ENCODE assay signal across 17 mouse cellular contexts in the genomic region with DNA sequence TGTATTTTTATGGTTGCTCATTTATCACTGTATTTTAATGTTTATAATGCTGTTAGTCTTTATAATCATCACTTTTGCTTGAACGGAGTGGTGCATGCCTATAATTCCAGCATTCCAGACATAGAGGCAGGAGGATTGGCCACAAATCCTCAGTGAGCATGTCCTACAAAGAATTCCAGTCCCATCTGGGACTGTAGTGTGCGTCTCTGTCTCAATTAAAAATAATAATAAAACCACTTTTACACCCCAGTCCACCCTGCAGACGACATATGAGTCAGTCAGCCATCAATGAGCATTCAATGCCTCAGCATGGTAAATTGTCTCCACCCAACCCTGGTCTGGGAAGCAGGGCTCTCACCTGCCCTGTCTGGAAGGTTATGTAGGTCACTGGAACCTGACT. TPM values are rescaled to one million over a fixed set of nuclear protein-coding genes. Genes with fewer than 3 reads are reported as not detected.
DNase-seq lines count a peak whose midpoint lies in the region; ATAC-seq lines count a peak whose summit lies in the region.
"Had no signal": no experiment of that assay in that cellular context is flagged by ENCODE, and none has a peak within 500 bp of the region (broad histone marks: within the 10 kb centered on the region; RNA-seq: fewer than 3 reads in every experiment).

No protein-coding gene starts in this region.

- no peak for DNase-seq in embryonic facial prominence, embryonic 10.5 days (ENCODE audit: low spot score)
- DNase-seq in kidney, postnatal 10 days: no peak
- no peak for DNase-seq in ovary, postnatal 36 days (ENCODE audit: low spot score)
- no peak for DNase-seq in left cerebral cortex, adult 9 months (ENCODE audit: low spot score in 2 of 2)
- DNase-seq: adrenal gland, postnatal 14 days; cerebellum, adult 2 months; liver, embryonic 13.5 days; right cerebral cortex, postnatal 25 days; thymus, postnatal 4 days had no signal

- H3K9me3 ChIP-seq in embryonic facial prominence, embryonic 13.5 days: no peaks in the 10 kb centered on the region
- no peaks in the 10 kb centered on the region for H3K9me3 ChIP-seq in embryonic facial prominence, embryonic 10.5 days
- no peaks in the 10 kb centered on the region for H3K9me3 ChIP-seq in kidney, embryonic 16.5 days (ENCODE audit: low read length)
- no peaks in the 10 kb centered on the region for H3K9me3 ChIP-seq in embryonic facial prominence, embryonic 15.5 days (replicated peaks)
- H3K9me3 ChIP-seq in stomach, embryonic 14.5 days (ENCODE audit: control insufficient read depth, low read depth, low read length): no peaks in the 10 kb centered on the region
- H3K9me3 ChIP-seq: heart, embryonic 15.5 days; liver, embryonic 13.5 days; megakaryocyte, embryonic 14.5 days had no signal

- H3K4me2 ChIP-seq in embryonic facial prominence, embryonic 13.5 days: no peak overlapping the region
- H3K4me2 ChIP-seq in kidney, embryonic 16.5 days (replicated peaks; ENCODE audit: low read depth, low read length): no peak overlapping the region
- H3K4me2 ChIP-seq in embryonic facial prominence, embryonic 15.5 days (replicated peaks): no peak overlapping the region
- H3K4me2 ChIP-seq in stomach, embryonic 14.5 days (replicated peaks; ENCODE audit: low read depth, low read length): no peak overlapping the region
- H3K4me2 ChIP-seq: heart, embryonic 15.5 days; liver, embryonic 13.5 days had no signal

- H3K27me3 ChIP-seq in embryonic facial prominence, embryonic 13.5 days: no peaks in the 10 kb centered on the region
- no peaks in the 10 kb centered on the region for H3K27me3 ChIP-seq in embryonic facial prominence, embryonic 10.5 days (replicated peaks; ENCODE audit: low read depth, poor library complexity, severe bottlenecking)
- H3K27me3 ChIP-seq in kidney, embryonic 16.5 days (ENCODE audit: insufficient read depth, low read length): no peaks in the 10 kb centered on the region
- H3K27me3 ChIP-seq in embryonic facial prominence, embryonic 15.5 days: no peaks in the 10 kb centered on the region
- H3K27me3 ChIP-seq in stomach, embryonic 14.5 days (ENCODE audit: control insufficient read depth, insufficient read depth, low read length): no peaks in the 10 kb centered on the region
- H3K27me3 ChIP-seq: heart, embryonic 15.5 days; liver, embryonic 13.5 days had no signal

- no peak for ATAC-seq in embryonic facial prominence, embryonic 13.5 days (ENCODE audit: insufficient number of reproducible peaks, insufficient read depth, low FRiP score, low TSS enrichment, low read depth)
- ATAC-seq in kidney, embryonic 16.5 days (ENCODE audit: low FRiP score, low TSS enrichment): 0 out of 2 replicates have a peak, but pooled peaks have one; percentile 39
- no peak for ATAC-seq in embryonic facial prominence, embryonic 15.5 days (ENCODE audit: insufficient number of reproducible peaks, low FRiP score, low TSS enrichment, low read depth)
- peak; percentile 18; the same call in 1 of the 2 replicates for ATAC-seq in stomach, embryonic 14.5 days (ENCODE audit: insufficient number of reproducible peaks, insufficient read depth, low FRiP score, low read depth)
- ATAC-seq: forebrain, embryonic 14.5 days; midbrain, embryonic 16.5 days had no signal

- no peak overlapping the region for H3K4me3 ChIP-seq in embryonic facial prominence, embryonic 13.5 days
- H3K4me3 ChIP-seq in embryonic facial prominence, embryonic 10.5 days: no peak overlapping the region
- H3K4me3 ChIP-seq in kidney, embryonic 16.5 days (ENCODE audit: low read length): no peak overlapping the region
- no peak overlapping the region for H3K4me3 ChIP-seq in embryonic facial prominence, embryonic 15.5 days (replicated peaks)
- no peak overlapping the region for H3K4me3 ChIP-seq in stomach, embryonic 14.5 days (ENCODE audit: low read depth, low read length)
- H3K4me3 ChIP-seq: heart, embryonic 15.5 days; liver, embryonic 13.5 days; megakaryocyte, embryonic 14.5 days had no signal

- 43% methylated on average over 3 of the region's 3 CpGs for WGBS in embryonic facial prominence, embryonic 13.5 days
- 80% methylated on average over 3 of the region's 3 CpGs for WGBS in embryonic facial prominence, embryonic 10.5 days
- WGBS in kidney, embryonic 16.5 days: 41% methylated on average over 3 of the region's 3 CpGs
- 43% methylated on average over 3 of the region's 3 CpGs for WGBS in embryonic facial prominence, embryonic 15.5 days
- WGBS in stomach, embryonic 14.5 days: 41% methylated on average over 3 of the region's 3 CpGs

- H3K4me1 ChIP-seq in embryonic facial prominence, embryonic 13.5 days: peaks cover 28% of the 10 kb centered on the region
- H3K4me1 ChIP-seq in embryonic facial prominence, embryonic 10.5 days: peaks cover 35% of the 10 kb centered on the region
- H3K4me1 ChIP-seq in kidney, embryonic 16.5 days (ENCODE audit: insufficient read depth, low read length): peaks cover 44% of the 10 kb centered on the region
- peaks cover 29% of the 10 kb centered on the region for H3K4me1 ChIP-seq in embryonic facial prominence, embryonic 15.5 days
- peaks cover 23% of the 10 kb centered on the region for H3K4me1 ChIP-seq in stomach, embryonic 14.5 days (ENCODE audit: control insufficient read depth, insufficient read depth, low read length)

- H3K36me3 ChIP-seq in embryonic facial prominence, embryonic 13.5 days: no peaks in the 10 kb centered on the region
- H3K36me3 ChIP-seq in embryonic facial prominence, embryonic 10.5 days (replicated peaks): no peaks in the 10 kb centered on the region
- H3K36me3 ChIP-seq in kidney, embryonic 16.5 days (ENCODE audit: insufficient read depth, low read length): no peaks in the 10 kb centered on the region
- no peaks in the 10 kb centered on the region for H3K36me3 ChIP-seq in embryonic facial prominence, embryonic 15.5 days
- H3K36me3 ChIP-seq in stomach, embryonic 14.5 days (ENCODE audit: control insufficient read depth, insufficient read depth, low read length): no peaks in the 10 kb centered on the region
- H3K36me3 ChIP-seq: heart, embryonic 15.5 days; liver, embryonic 13.5 days had no signal

- 0 out of 2 replicates have a peak overlapping the region, but pooled peaks have one; percentile 2 for H3K27ac ChIP-seq in embryonic facial prominence, embryonic 13.5 days
- H3K27ac ChIP-seq in embryonic facial prominence, embryonic 10.5 days (replicated peaks): no peak overlapping the region
- peak overlapping the region; percentile 84 for H3K27ac ChIP-seq in kidney, embryonic 16.5 days (ENCODE audit: low read length)
- H3K27ac ChIP-seq in embryonic facial prominence, embryonic 15.5 days (replicated peaks): peak overlapping the region; percentile 55; the same call in 1 of the 2 replicates
- peak overlapping the region; percentile 61; the same call in 1 of the 2 replicates for H3K27ac ChIP-seq in stomach, embryonic 14.5 days (ENCODE audit: low read length)
- H3K27ac ChIP-seq: heart, embryonic 15.5 days; liver, embryonic 13.5 days had no signal

- no peak overlapping the region for H3K9ac ChIP-seq in embryonic facial prominence, embryonic 13.5 days
- no peak overlapping the region for H3K9ac ChIP-seq in kidney, embryonic 16.5 days (replicated peaks; ENCODE audit: low read length)
- no peak overlapping the region for H3K9ac ChIP-seq in embryonic facial prominence, embryonic 15.5 days
- no peak overlapping the region for H3K9ac ChIP-seq in stomach, embryonic 14.5 days (replicated peaks; ENCODE audit: low read depth, low read length)
- H3K9ac ChIP-seq: heart, embryonic 15.5 days; liver, embryonic 13.5 days had no signal

RNA-seq across cellular contexts. Expression of a gene that starts 46.4 kb away (rescaled TPM):
- polyA plus RNA-seq in embryonic facial prominence, embryonic 13.5 days (2015; fragmentation: Nextera tagmentation; extraction: Ambion mirVana): 54.0 and 55.8 TPM in 2 replicates
- polyA plus RNA-seq in embryonic facial prominence, embryonic 10.5 days (2016; fragmentation: Nextera tagmentation; extraction: Ambion mirVana): 61.4 and 64.0 TPM in 2 replicates
- 40.9 and 41.5 TPM in 2 replicates for polyA plus RNA-seq in kidney, embryonic 16.5 days (2015; fragmentation: Nextera tagmentation; extraction: Ambion mirVana)
- polyA plus RNA-seq in embryonic facial prominence, embryonic 15.5 days (2015; fragmentation: Nextera tagmentation; extraction: Ambion mirVana): 53.6 and 53.7 TPM in 2 replicates
- polyA plus RNA-seq in stomach, embryonic 14.5 days (2014; fragmentation: Nextera tagmentation; extraction: Ambion mirVana): 22.1 and 28.9 TPM in 2 replicates

Comparison
In these comparisons a context has a peak if more than half of its experiments do, and no peak if none do; other contexts are left out.
1. ATAC-seq: peak in kidney, embryonic 16.5 days (single experiment) and stomach, embryonic 14.5 days (single experiment); none in embryonic facial prominence, embryonic 13.5 days (single experiment) and embryonic facial prominence, embryonic 15.5 days (single experiment).